Mouse (Mus musculus) liver, embryonic 11.5 days (tissue): Measurements from ENCODE around the gene Kif14. TPM values are rescaled to one million over a fixed set of nuclear protein-coding genes. Genes with fewer than 3 reads are reported as not detected.

Experiments
- ATAC-seq: fragments of 200-750 bp; cut with Nextera tagmentation; replicated peaks from 2 replicates; pipeline ENCODE4 v1.8.0; 2017; ENCODE audit warnings: moderate number of reproducible peaks, mild to moderate bottlenecking, moderate TSS enrichment, moderate library complexity; ENCODE audit not compliant: low FRiP score
- DNase-seq: peaks from one replicate; pipeline ENCODE4 v3.0.0-alpha.2; 2017; ENCODE audit warnings: low spot score
- H3K27ac ChIP-seq: fragments of 300-500 bp; sonication (generic); 2 replicates; pipeline ENCODE4 v1.5.1; 2014; ENCODE audit warnings: mild to moderate bottlenecking, low read depth, low read length, control low read depth
- H3K27me3 ChIP-seq: fragments of 300-500 bp; sonication (generic); replicated peaks from 2 replicates; pipeline ENCODE4 v1.6.1; 2014; ENCODE audit warnings: low read length, mixed read lengths; ENCODE audit not compliant: control insufficient read depth, insufficient read depth
- H3K36me3 ChIP-seq: fragments of 300-500 bp; sonication (generic); 2 replicates; pipeline ENCODE4 v1.6.1; 2014; ENCODE audit warnings: mild to moderate bottlenecking, low read length, moderate library complexity, mixed read lengths; ENCODE audit not compliant: control insufficient read depth, insufficient read depth
- H3K4me1 ChIP-seq: fragments of 300-500 bp; sonication (generic); replicated peaks from 2 replicates; pipeline ENCODE4 v1.6.1; 2014; ENCODE audit warnings: low read length, mixed read lengths; ENCODE audit not compliant: control insufficient read depth, insufficient read depth
- H3K4me2 ChIP-seq: fragments of 300-500 bp; sonication (generic); 2 replicates; pipeline ENCODE4 v1.6.1; 2014; ENCODE audit warnings: mild to moderate bottlenecking, control low read depth, moderate library complexity
- H3K4me3 ChIP-seq: fragments of 300-500 bp; sonication (generic); 2 replicates; pipeline ENCODE4 v1.5.1; 2014; ENCODE audit warnings: low read depth, low read length, control low read depth
- H3K9ac ChIP-seq: fragments of 300-500 bp; sonication (generic); 2 replicates; pipeline ENCODE4 v1.6.1; 2014; ENCODE audit warnings: low read depth, low read length, control low read depth
- H3K9me3 ChIP-seq: fragments of 300-500 bp; sonication (generic); 2 replicates; pipeline ENCODE4 v1.6.1; 2016; ENCODE audit warnings: low read length, inconsistent platforms, mixed read lengths; ENCODE audit not compliant: control insufficient read depth
- WGBS: fragments of 180-500 bp; shearing (Covaris S2); extraction: QIAGEN DNeasy Blood & Tissue Kit; methylation state at CpG from one replicate; pipeline ENCODE4 v1.1.7; 2014; 5-methylcytosine and 5-hydroxymethylcytosine counted together
- polyA plus RNA-seq: library from polyadenylated mRNA; unstranded; fragments of >200 nt; fragmentation: Nextera tagmentation; extraction: Ambion mirVana; gene quantifications from 2 replicates; pipeline ENCODE4 v1.2.1, GENCODE M21; 2014

The Kif14 gene
- polyA plus RNA-seq, 1 experiment from 2014 or later = 9.3 TPM

- Histone ChIP-seq H3K9ac (no peak overlapping the region), H3K27me3 (no peaks in the 10 kb centered on the region), H3K9me3 (no peaks in the 10 kb centered on the region), H3K4me3 (no peak overlapping the region), H3K36me3 (no peaks in the 10 kb centered on the region), H3K4me2 (no peak overlapping the region), H3K4me1 (peaks cover 13% of the 10 kb centered on the region), H3K27ac (no peak overlapping the region)
- no peak for ATAC-seq
- DNase-seq = no peak
- WGBS = 86% methylated on average over 10 of the region's 10 CpGs
Measured at GRCm38 (mm10) chr1:136446933-136447332, 19.2 kb upstream of the Kif14 start.

DNA sequence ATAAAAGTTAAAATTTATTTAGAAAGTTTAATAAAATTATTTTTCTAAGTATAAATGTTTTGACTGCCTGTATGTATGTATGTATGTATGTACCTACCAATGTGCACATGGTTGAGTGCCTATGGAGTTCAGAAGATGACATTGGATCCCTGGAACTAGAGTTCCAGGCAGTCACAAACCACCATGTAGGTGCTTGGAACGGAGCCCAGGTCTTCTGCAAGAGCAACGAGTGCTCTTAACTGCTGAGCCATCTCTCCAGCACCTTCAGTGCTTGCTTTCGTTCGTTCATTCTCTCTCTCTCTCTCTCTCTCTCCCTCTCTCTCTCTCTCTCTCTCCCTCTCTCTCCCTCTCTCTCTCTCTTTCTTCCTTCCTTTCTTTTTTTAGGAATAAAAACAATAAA lies 18.8 kb upstream of the Kif14 start:
- H3K4me3 ChIP-seq = no peak overlapping the region
- H3K4me2 ChIP-seq = no peak overlapping the region
- H3K9ac ChIP-seq = no peak overlapping the region
- H3K9me3 ChIP-seq = no peaks in the 10 kb centered on the region
- H3K27ac ChIP-seq = no peak overlapping the region
- no peak for DNase-seq
- peaks cover 13% of the 10 kb centered on the region for H3K4me1 ChIP-seq
- WGBS = 89% methylated on average over 4 of the region's 4 CpGs
- no peaks in the 10 kb centered on the region for H3K27me3 ChIP-seq
- ATAC-seq = no peak
- H3K36me3 ChIP-seq = no peaks in the 10 kb centered on the region

- no peak overlapping the region for H3K4me2 ChIP-seq
- H3K27me3 ChIP-seq = no peaks in the 10 kb centered on the region
- H3K36me3 ChIP-seq = no peaks in the 10 kb centered on the region
- 86% methylated on average over 6 of the region's 6 CpGs for WGBS
- H3K27ac ChIP-seq = no peak overlapping the region
- H3K4me3 ChIP-seq = no peak overlapping the region
- H3K9me3 ChIP-seq = no peaks in the 10 kb centered on the region
- ATAC-seq (no peak), DNase-seq (no peak)
- peaks cover 8% of the 10 kb centered on the region for H3K4me1 ChIP-seq
- no peak overlapping the region for H3K9ac ChIP-seq
Measured at GRCm38 (mm10) chr1:136449541-136449940, 16.6 kb upstream of the Kif14 start.

- no peak overlapping the region for H3K4me2 ChIP-seq
- ATAC-seq (no peak), DNase-seq (no peak)
- no peak overlapping the region for H3K4me3 ChIP-seq
- H3K9me3 ChIP-seq = no peaks in the 10 kb centered on the region
- 77% methylated on average over 5 of the region's 5 CpGs for WGBS
- H3K9ac ChIP-seq = no peak overlapping the region
- no peak overlapping the region for H3K27ac ChIP-seq
- H3K36me3 ChIP-seq = no peaks in the 10 kb centered on the region
- H3K4me1 ChIP-seq = peaks cover 3% of the 10 kb centered on the region
- no peaks in the 10 kb centered on the region for H3K27me3 ChIP-seq
Measured at GRCm38 (mm10) chr1:136450206-136450605, 15.9 kb upstream of the Kif14 start.

DNA sequence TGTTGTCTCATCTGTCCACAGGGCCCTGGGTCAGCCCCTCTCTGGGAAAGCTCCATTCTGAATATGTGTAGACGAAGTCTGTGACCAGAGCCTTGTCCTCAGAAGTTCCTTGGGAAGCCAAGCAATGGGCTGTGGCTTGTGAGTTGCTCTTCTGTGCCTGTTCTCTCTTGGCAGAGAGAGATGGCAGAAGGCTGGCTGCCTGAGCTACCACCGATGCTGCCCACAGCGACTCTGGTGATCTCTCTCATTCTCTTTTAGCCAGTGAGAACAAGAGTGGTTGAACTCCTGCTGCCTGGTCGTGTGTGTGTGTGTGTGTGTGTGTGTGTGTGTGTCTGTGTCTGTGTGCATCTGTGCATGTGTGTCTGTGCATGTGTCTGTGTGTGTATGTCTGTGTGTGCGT lies 13.7 kb upstream of the Kif14 start:
- 74% methylated on average over 5 of the region's 5 CpGs for WGBS
- Histone ChIP-seq H3K4me2 (no peak overlapping the region), H3K9me3 (no peaks in the 10 kb centered on the region), H3K9ac (no peak overlapping the region), H3K27me3 (0 out of 2 replicates have a peak, but pooled peaks cover 4% of the 10 kb centered on the region), H3K4me1 (no peaks in the 10 kb centered on the region), H3K36me3 (no peaks in the 10 kb centered on the region), H3K27ac (no peak overlapping the region), H3K4me3 (no peak overlapping the region)
- no peak for DNase-seq
- no peak for ATAC-seq

- no peak overlapping the region for H3K4me2 ChIP-seq
- WGBS = 80% methylated on average over 17 of the region's 17 CpGs
- H3K9ac ChIP-seq = no peak overlapping the region
- no peak for DNase-seq
- no peak for ATAC-seq
- H3K36me3 ChIP-seq = no peaks in the 10 kb centered on the region
- H3K4me3 ChIP-seq = no peak overlapping the region
- no peak overlapping the region for H3K27ac ChIP-seq
- 0 out of 2 replicates have a peak, but pooled peaks cover 4% of the 10 kb centered on the region for H3K27me3 ChIP-seq
- H3K9me3 ChIP-seq = no peaks in the 10 kb centered on the region
- H3K4me1 ChIP-seq = no peaks in the 10 kb centered on the region
Measured at GRCm38 (mm10) chr1:136455756-136456585, 10.2 kb upstream of the Kif14 start.

GRCm38 (mm10) chr1:136456741-136457140 lies 9.4 kb upstream of the Kif14 start:
- ATAC-seq = no peak
- H3K9me3 ChIP-seq = no peaks in the 10 kb centered on the region
- no peak overlapping the region for H3K4me2 ChIP-seq

GRCm38 (mm10) chr1:136457403-136457802 lies 8.7 kb upstream of the Kif14 start:
- 0 out of 2 replicates have a peak, but pooled peaks cover 4% of the 10 kb centered on the region for H3K27me3 ChIP-seq

More at GRCm38 (mm10) chr1:136456741-136457140, 9.4 kb upstream of the Kif14 start:
- Histone ChIP-seq H3K27ac (no peak overlapping the region), H3K27me3 (0 out of 2 replicates have a peak, but pooled peaks cover 4% of the 10 kb centered on the region), H3K4me1 (no peaks in the 10 kb centered on the region), H3K36me3 (no peaks in the 10 kb centered on the region), H3K9ac (no peak overlapping the region), H3K4me3 (no peak overlapping the region)
- 64% methylated on average over 6 of the region's 6 CpGs for WGBS
- DNase-seq = no peak

DNA sequence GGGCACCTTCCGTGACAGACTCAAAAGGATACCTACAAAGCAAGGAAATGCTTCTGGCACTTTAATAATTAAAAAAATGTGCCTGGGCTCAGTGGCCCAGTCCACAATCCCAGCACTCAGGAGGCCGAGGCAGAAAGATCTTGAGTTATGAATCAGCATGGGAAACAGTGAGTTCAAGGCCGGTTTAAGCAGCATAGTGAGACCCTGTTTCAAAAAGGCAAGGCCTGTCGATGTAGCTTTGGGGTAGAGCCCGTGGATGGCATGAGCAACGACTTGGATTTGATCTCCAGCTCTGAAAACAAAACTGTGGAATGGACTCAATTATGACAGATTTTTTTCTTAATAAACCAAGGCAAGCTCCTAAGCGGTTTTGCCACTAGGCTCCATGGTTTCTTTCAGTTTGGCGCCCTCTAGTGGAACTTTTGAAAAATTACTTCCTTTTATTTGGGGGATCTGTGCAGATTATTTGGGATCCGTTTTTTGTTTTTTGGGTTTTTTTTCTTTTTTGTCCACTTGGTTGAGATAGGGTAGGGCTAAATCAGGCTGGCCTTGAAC lies 7.4 kb upstream of the Kif14 start:
- Histone ChIP-seq H3K9me3 (no peaks in the 10 kb centered on the region), H3K4me3 (no peak overlapping the region), H3K36me3 (no peaks in the 10 kb centered on the region), H3K4me2 (no peak overlapping the region), H3K27me3 (0 out of 2 replicates have a peak, but pooled peaks cover 4% of the 10 kb centered on the region), H3K4me1 (no peaks in the 10 kb centered on the region), H3K9ac (no peak overlapping the region), H3K27ac (no peak overlapping the region)
- WGBS = 32% methylated on average over 9 of the region's 9 CpGs
- ATAC-seq = no peak
- DNase-seq = no peak

More at GRCm38 (mm10) chr1:136457403-136457802, 8.7 kb upstream of the Kif14 start:
- H3K9me3 ChIP-seq = no peaks in the 10 kb centered on the region
- WGBS = 74% methylated on average over 4 of the region's 4 CpGs
- no peak overlapping the region for H3K4me3 ChIP-seq
- ATAC-seq (no peak), DNase-seq (no peak)
- no peaks in the 10 kb centered on the region for H3K4me1 ChIP-seq
- no peak overlapping the region for H3K27ac ChIP-seq
- no peak overlapping the region for H3K9ac ChIP-seq
- no peak overlapping the region for H3K4me2 ChIP-seq
- H3K36me3 ChIP-seq = no peaks in the 10 kb centered on the region
